Mouse (Mus musculus) midbrain, embryonic 14.5 days (tissue): ENCODE data around the gene Ndufv2. TPM values are rescaled to one million over a fixed set of nuclear protein-coding genes. Genes with fewer than 3 reads are reported as not detected.
"Not testable (repeated sequence)": the region's sequence is repeated elsewhere in the genome, so short reads cannot be mapped to it uniquely, and the experiment has no call there.

ENCODE experiments used
- ATAC-seq: fragments of 200-750 bp; cut with Nextera tagmentation; 2 replicates; pipeline ENCODE4 v1.8.0; 2017; ENCODE audit warnings: moderate number of reproducible peaks, moderate library complexity; ENCODE audit not compliant: low FRiP score, low TSS enrichment
- DNase-seq: peaks from one replicate; pipeline ENCODE4 v3.0.0-alpha.2; 2015
- H3K27ac ChIP-seq: fragments of 300-500 bp; sonication (generic); replicated peaks from 2 replicates; pipeline ENCODE4 v1.5.1; 2014; ENCODE audit warnings: mild to moderate bottlenecking, low read depth, low read length, moderate library complexity
- H3K27me3 ChIP-seq: fragments of 300-500 bp; sonication (generic); 2 replicates; pipeline ENCODE4 v1.6.1; 2014; ENCODE audit warnings: low read length, control low read depth, mixed read lengths; ENCODE audit not compliant: control insufficient read depth, insufficient read depth
- H3K36me3 ChIP-seq: fragments of 300-500 bp; sonication (generic); 2 replicates; pipeline ENCODE4 v1.6.1; 2014; ENCODE audit warnings: low read length, control low read depth; ENCODE audit not compliant: control insufficient read depth, insufficient read depth
- H3K4me1 ChIP-seq: fragments of 300-500 bp; sonication (generic); 2 replicates; pipeline ENCODE4 v1.6.1; 2014; ENCODE audit warnings: mild to moderate bottlenecking, antibody characterized with exemption, low read length, control low read depth; ENCODE audit not compliant: control insufficient read depth, insufficient read depth
- H3K4me2 ChIP-seq: fragments of 300-500 bp; sonication (generic); 2 replicates; pipeline ENCODE4 v1.6.1; 2014; ENCODE audit warnings: mild to moderate bottlenecking, low read length, moderate library complexity
- H3K4me3 ChIP-seq: fragments of 300-500 bp; sonication (generic); replicated peaks from 2 replicates; pipeline ENCODE4 v1.5.1; 2014; ENCODE audit warnings: low read depth, low read length
- H3K9ac ChIP-seq: fragments of 300-500 bp; sonication (generic); replicated peaks from 2 replicates; pipeline ENCODE4 v1.6.1; 2014; ENCODE audit warnings: mild to moderate bottlenecking, low read length, moderate library complexity
- H3K9me3 ChIP-seq: fragments of 300-500 bp; sonication (generic); 2 replicates; pipeline ENCODE4 v1.6.1; 2016; ENCODE audit warnings: low read length, control low read depth, mixed read lengths; ENCODE audit not compliant: control insufficient read depth
- WGBS: fragments of 180-500 bp; shearing (Covaris S2); extraction: QIAGEN DNeasy Blood & Tissue Kit; methylation state at CpG from one replicate; pipeline ENCODE4 v1.1.7; 2014; 5-methylcytosine and 5-hydroxymethylcytosine counted together
- polyA plus RNA-seq: library from polyadenylated mRNA; unstranded; fragments of >200 nt; fragmentation: Nextera tagmentation; extraction: Ambion mirVana; gene quantifications from 2 replicates; pipeline ENCODE4 v1.2.1, GENCODE M21; 2014

Gene Ndufv2
- polyA plus RNA-seq, 1 experiment from 2014 or later = 363 TPM

DNA sequence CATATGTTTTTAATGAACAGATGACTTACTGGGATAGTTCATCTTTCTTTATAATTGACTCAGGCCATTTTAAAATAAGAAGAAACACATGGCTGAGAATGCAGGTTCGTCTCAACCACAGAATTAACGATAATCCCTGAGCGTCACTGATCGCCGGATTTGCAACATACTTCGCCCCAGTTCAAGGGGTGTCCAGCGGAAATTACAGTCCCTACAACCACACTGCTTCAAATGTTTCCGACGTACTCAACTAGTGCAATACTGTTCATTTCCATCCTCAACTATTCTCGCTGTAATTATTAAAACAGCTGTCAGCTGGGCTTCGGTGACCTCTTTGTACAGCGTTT lies 25.6 kb downstream of the Ndufv2 start:
- ATAC-seq = no peak

GRCm38 (mm10) chr17:66073971-66074370 lies 27.4 kb downstream of the Ndufv2 start:
- peaks cover 5% of the 10 kb centered on the region; the same call in 1 of the 2 replicates for H3K36me3 ChIP-seq
- H3K4me3 ChIP-seq = no peak overlapping the region
- H3K4me1 ChIP-seq = peaks cover 23% of the 10 kb centered on the region
- DNase-seq (no peak), ATAC-seq (no peak)
- H3K4me2 ChIP-seq = no peak overlapping the region
- H3K27ac ChIP-seq = no peak overlapping the region
- no peaks in the 10 kb centered on the region for H3K9me3 ChIP-seq
- H3K27me3 ChIP-seq = no peaks in the 10 kb centered on the region
- no peak overlapping the region for H3K9ac ChIP-seq
- WGBS = 90% methylated on average over 7 of the region's 7 CpGs

More for the DNA sequence above, 25.6 kb downstream of the Ndufv2 start:
- no peaks in the 10 kb centered on the region for H3K9me3 ChIP-seq
- no peaks in the 10 kb centered on the region for H3K27me3 ChIP-seq
- H3K27ac ChIP-seq = peak overlapping the region; percentile 96
- peak overlapping the region; percentile 86 for H3K4me3 ChIP-seq
- H3K4me1 ChIP-seq = peaks cover 23% of the 10 kb centered on the region
- H3K4me2 ChIP-seq = peak overlapping the region; percentile 80
- no peak for DNase-seq
- peak overlapping the region; percentile 85 for H3K9ac ChIP-seq
- peaks cover 19% of the 10 kb centered on the region for H3K36me3 ChIP-seq
- WGBS = 3% methylated on average over 12 of the region's 12 CpGs

DNA sequence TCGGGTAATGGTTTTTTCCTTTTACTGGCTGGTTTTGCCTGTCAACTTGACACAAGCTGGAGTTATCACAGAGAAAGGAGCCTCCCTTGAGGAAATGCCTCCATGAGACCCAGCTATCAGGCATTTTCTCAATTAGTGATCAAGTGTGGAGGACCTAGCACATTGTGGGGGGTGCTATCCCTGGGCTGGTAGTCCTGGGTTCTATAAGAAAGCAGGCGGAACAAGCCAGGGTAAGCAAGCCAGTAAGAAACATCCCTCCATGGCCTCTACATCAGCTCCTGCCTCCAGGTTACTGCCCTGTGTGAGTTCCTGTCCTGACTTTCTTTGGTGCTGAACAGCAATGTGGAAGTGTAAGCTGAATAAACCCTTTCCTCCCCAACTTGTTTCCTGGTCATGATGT lies 32.3 kb downstream of the Ndufv2 start:
- DNase-seq, H3K4me3 ChIP-seq, H3K27me3 ChIP-seq, H3K9me3 ChIP-seq, H3K27ac ChIP-seq, H3K36me3 ChIP-seq, H3K4me1 ChIP-seq, ATAC-seq, H3K4me2 ChIP-seq, H3K9ac ChIP-seq: not testable (repeated sequence)
- 93% methylated on average over 2 of the region's 2 CpGs for WGBS

- H3K9ac ChIP-seq = no peak overlapping the region
- ATAC-seq (no peak), DNase-seq (no peak)
- H3K27me3 ChIP-seq = no peaks in the 10 kb centered on the region
- no peaks in the 10 kb centered on the region for H3K36me3 ChIP-seq
- no peak overlapping the region for H3K4me2 ChIP-seq
- 90% methylated on average over 4 of the region's 4 CpGs for WGBS
- H3K27ac ChIP-seq = no peak overlapping the region
- H3K4me3 ChIP-seq = no peak overlapping the region
- H3K9me3 ChIP-seq = no peaks in the 10 kb centered on the region
- H3K4me1 ChIP-seq = no peaks in the 10 kb centered on the region
Measured at GRCm38 (mm10) chr17:66065115-66065514, 36.2 kb downstream of the Ndufv2 start.

GRCm38 (mm10) chr17:66061241-66061938 lies 40.0 kb downstream of the Ndufv2 start:
- WGBS = 63% methylated on average over 8 of the region's 8 CpGs
- no peak for DNase-seq

DNA sequence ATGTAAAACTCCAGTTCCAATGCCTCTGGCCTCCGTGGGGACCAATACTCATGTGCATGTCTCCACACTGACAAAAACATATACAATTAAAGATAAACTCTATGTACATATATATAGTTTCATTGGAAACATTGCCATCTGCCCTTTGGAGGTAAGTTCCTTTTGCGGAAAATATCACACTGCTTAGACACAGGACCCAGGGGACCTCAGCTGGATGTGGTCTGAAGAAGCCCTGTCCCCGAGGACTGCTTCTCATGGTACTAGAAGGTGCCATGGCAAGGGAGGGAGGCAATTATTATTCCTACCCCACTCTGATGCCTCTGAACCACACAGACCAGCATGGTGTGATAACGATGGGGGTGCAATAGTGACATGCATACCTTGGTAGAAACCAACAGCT lies 43.2 kb downstream of the Ndufv2 start:
- no peak overlapping the region for H3K4me3 ChIP-seq
- no peak overlapping the region for H3K27ac ChIP-seq
- DNase-seq = no peak
- ATAC-seq = no peak
- H3K9me3 ChIP-seq = no peaks in the 10 kb centered on the region
- no peaks in the 10 kb centered on the region for H3K4me1 ChIP-seq
- H3K27me3 ChIP-seq = no peaks in the 10 kb centered on the region
- no peaks in the 10 kb centered on the region for H3K36me3 ChIP-seq
- H3K4me2 ChIP-seq = no peak overlapping the region
- H3K9ac ChIP-seq = no peak overlapping the region
- 93% methylated on average over 4 of the region's 4 CpGs for WGBS

More at GRCm38 (mm10) chr17:66061241-66061938, 40.0 kb downstream of the Ndufv2 start:
- Histone ChIP-seq H3K9me3 (no peaks in the 10 kb centered on the region), H3K9ac (no peak overlapping the region), H3K4me1 (no peaks in the 10 kb centered on the region), H3K27me3 (no peaks in the 10 kb centered on the region), H3K4me2 (no peak overlapping the region), H3K36me3 (no peaks in the 10 kb centered on the region), H3K4me3 (no peak overlapping the region), H3K27ac (no peak overlapping the region)
- ATAC-seq = no peak

DNA sequence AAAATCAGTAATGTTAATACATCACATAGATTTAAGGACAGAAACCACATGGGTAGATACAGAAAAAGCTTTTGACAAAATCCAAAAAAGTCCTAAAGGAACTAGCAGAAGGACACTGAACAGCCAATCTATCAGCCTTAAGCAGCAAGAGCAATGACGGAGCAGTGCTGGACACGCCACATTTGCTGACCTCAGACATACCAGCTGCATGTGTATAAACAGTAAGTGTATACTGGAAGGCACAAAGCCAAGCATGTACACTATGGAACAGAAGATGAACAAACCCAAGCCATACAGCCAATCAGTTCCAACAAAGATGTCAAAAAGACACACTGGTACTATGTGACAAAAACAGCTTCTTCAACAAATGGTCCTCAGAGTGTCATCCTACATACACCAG lies 44.2 kb downstream of the Ndufv2 start:
- H3K36me3 ChIP-seq = no peaks in the 10 kb centered on the region
- ATAC-seq = no peak
- 94% methylated on average over 2 of the region's 2 CpGs for WGBS

GRCm38 (mm10) chr17:66053349-66053748 lies 48.0 kb downstream of the Ndufv2 start:
- no peak overlapping the region for H3K4me2 ChIP-seq
- no peak overlapping the region for H3K9ac ChIP-seq
- H3K4me1 ChIP-seq = no peaks in the 10 kb centered on the region
- no peak for ATAC-seq
- no peak for DNase-seq
- peaks cover 7% of the 10 kb centered on the region; the same call in 1 of the 2 replicates for H3K36me3 ChIP-seq
- H3K27me3 ChIP-seq = no peaks in the 10 kb centered on the region
- no peak overlapping the region for H3K4me3 ChIP-seq
- no peak overlapping the region for H3K27ac ChIP-seq
- no peaks in the 10 kb centered on the region for H3K9me3 ChIP-seq
- WGBS = 81% methylated on average over 4 of the region's 4 CpGs

More for the DNA sequence above, 44.2 kb downstream of the Ndufv2 start:
- H3K4me1 ChIP-seq = no peaks in the 10 kb centered on the region
- H3K9me3 ChIP-seq = no peaks in the 10 kb centered on the region
- no peak overlapping the region for H3K4me2 ChIP-seq
- no peak overlapping the region for H3K9ac ChIP-seq
- no peak overlapping the region for H3K4me3 ChIP-seq
- no peak overlapping the region for H3K27ac ChIP-seq
- H3K27me3 ChIP-seq = no peaks in the 10 kb centered on the region
- DNase-seq = no peak

GRCm38 (mm10) chr17:66048795-66049194 lies 52.6 kb downstream of the Ndufv2 start:
- WGBS = 92% methylated on average over 4 of the region's 4 CpGs

More at GRCm38 (mm10) chr17:66048795-66049194, 52.6 kb downstream of the Ndufv2 start:
- H3K4me2 ChIP-seq = no peak overlapping the region
- H3K27me3 ChIP-seq = no peaks in the 10 kb centered on the region
- DNase-seq = no peak
- H3K9ac ChIP-seq = no peak overlapping the region
- H3K36me3 ChIP-seq = peaks cover 18% of the 10 kb centered on the region; the same call in 1 of the 2 replicates
- no peaks in the 10 kb centered on the region for H3K4me1 ChIP-seq
- no peaks in the 10 kb centered on the region for H3K9me3 ChIP-seq
- no peak overlapping the region for H3K4me3 ChIP-seq
- ATAC-seq = no peak
- no peak overlapping the region for H3K27ac ChIP-seq
